Mouse (Mus musculus): ENCODE measurements around the gene Ugt2b34. TPM values are rescaled to one million over a fixed set of nuclear protein-coding genes. Genes with fewer than 3 reads are reported as not detected.

Gene Ugt2b34
- polyA plus RNA-seq (2015; fragmentation: Nextera tagmentation; extraction: Ambion mirVana) = 0.05 and 0.47 TPM in 2 replicates

DNA sequence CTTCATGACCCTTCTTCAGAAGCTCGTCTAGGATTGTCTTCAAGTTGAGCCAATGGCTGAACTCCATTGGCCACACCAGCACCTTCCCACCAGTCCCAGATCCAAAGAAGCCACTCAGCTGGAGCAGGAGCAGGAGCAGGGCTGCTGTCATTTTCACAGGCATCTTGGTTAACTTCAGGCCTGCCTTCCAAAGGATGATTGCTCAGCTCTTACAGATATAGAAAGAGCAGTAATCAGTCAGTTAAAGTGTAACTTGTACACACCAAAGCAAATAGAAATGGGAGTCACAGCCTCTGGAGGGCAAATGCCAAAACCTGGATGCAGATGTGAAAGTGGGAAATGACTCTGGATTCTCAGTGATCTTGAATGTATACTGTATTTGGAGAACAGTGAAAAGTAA is at the start of gene Ugt2b34:
Gene Ugt2b34, minus strand, starts transcription at position 180 of the 400 bp plus-strand sequence.
- Histone ChIP-seq H3K4me1 (replicated peaks) (no peaks in the 10 kb centered on the region), H3K9ac (no peak within 1 kb of the TSS), H3K27me3 (no peaks in the 10 kb centered on the region), H3K27ac (no peak within 1 kb of the TSS), H3K4me3 (no peak within 1 kb of the TSS), H3K4me2 (no peak within 1 kb of the TSS), H3K36me3 (no peaks in the 10 kb centered on the region), H3K9me3 (replicated peaks) (no peaks in the 10 kb centered on the region)
- no peak for ATAC-seq (replicated peaks; ENCODE audit: insufficient number of reproducible peaks, insufficient read depth, low FRiP score, low read depth)
- whole genome bisulfite sequencing = 33% methylated on average over 1 of the region's 1 CpGs

DNA sequence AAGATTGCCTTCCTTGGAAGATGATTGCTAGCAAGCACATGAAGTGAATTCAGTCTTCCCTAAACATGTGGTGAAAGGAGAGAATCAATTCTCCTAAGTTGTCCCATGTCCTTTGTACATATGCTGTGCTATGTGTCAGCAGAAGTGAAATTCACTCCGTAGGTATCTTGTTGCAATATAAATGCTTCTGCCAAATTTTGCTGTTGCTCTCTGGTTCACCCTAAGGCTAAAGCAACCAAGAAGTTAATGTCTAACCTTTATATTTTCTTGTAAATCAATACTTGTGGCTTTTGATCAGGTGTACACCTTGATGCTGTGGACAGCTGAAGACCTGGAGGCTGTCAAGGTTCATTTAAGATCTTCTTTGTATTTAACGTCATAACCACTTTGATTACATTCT is 35.4 kb upstream of the Ugt2b34 start:
- Histone ChIP-seq H3K9me3 (replicated peaks) (no peaks in the 10 kb centered on the region), H3K4me3 (no peak overlapping the region), H3K27me3 (no peaks in the 10 kb centered on the region), H3K36me3 (no peaks in the 10 kb centered on the region), H3K27ac (no peak overlapping the region), H3K4me1 (replicated peaks) (no peaks in the 10 kb centered on the region), H3K4me2 (no peak overlapping the region), H3K9ac (no peak overlapping the region)
- WGBS = 77% methylated on average over 2 of the region's 2 CpGs
- no peak for ATAC-seq (replicated peaks; ENCODE audit: insufficient number of reproducible peaks, insufficient read depth, low FRiP score, low read depth)

DNA sequence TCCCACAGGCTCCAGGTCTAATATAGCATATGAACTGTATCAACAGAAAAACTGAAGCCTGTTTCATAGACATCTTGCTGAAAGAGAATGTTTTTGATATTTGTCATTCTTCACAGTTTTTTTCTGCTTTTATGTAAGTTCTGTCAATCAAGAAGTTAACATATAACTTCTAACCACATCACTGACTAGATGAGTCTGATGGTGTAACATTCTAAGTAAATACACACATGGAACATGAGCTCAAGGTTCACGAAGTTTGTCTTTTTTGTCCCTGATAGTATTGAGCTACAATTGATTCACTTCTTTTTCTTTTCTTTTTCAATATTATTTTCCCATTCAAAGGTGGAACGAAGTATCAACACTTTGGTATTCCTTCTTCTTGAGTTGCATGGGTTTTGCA is 19.7 kb upstream of the Ugt2b34 start, which contains the start of gene Ugt2b1:
Gene Ugt2b1, minus strand, starts transcription at position 105 of the 400 bp plus-strand sequence.
- ATAC-seq (replicated peaks; ENCODE audit: insufficient number of reproducible peaks, insufficient read depth, low FRiP score, low read depth) = no peak
- Histone ChIP-seq H3K4me2 (no peak within 1 kb of the TSS), H3K36me3 (no peaks in the 10 kb centered on the region), H3K27me3 (no peaks in the 10 kb centered on the region), H3K9ac (no peak within 1 kb of the TSS), H3K4me1 (replicated peaks) (no peaks in the 10 kb centered on the region), H3K4me3 (no peak within 1 kb of the TSS), H3K27ac (no peak within 1 kb of the TSS), H3K9me3 (replicated peaks) (no peaks in the 10 kb centered on the region)
- WGBS = 78% methylated on average over 2 of the region's 2 CpGs

DNA sequence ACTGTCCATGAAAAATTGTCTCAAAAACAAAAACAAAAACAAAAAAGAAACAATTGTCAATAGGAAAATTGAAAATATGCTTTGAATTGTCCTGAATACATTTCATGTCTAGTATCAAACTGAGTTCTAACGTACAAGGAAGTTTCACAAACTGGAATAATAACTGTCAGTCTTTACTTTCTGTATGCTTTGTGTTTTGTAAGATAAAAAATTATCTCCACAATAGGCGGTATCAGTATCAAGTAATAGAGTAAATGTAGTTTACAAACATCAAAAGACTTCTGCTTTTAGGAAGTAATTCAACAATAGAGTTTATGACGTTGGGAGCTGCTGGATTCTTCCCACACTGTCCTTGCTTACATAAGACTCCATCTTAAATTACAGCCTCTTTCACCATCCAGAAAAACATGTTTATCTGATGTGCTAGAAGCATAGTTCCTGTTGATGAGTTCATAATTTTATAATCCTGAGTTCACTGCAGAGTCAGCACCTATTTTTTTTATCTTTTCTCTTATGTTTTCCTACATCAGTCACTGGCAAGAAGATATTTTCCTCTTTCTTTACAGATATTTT is 14.0 kb upstream of the Ugt2b34 start:
- no peak for ATAC-seq (replicated peaks; ENCODE audit: insufficient number of reproducible peaks, insufficient read depth, low FRiP score, low read depth)
- Histone ChIP-seq H3K27ac (no peak overlapping the region), H3K4me2 (no peak overlapping the region), H3K4me3 (no peak overlapping the region), H3K4me1 (replicated peaks) (no peaks in the 10 kb centered on the region), H3K27me3 (no peaks in the 10 kb centered on the region), H3K9me3 (replicated peaks) (no peaks in the 10 kb centered on the region), H3K36me3 (no peaks in the 10 kb centered on the region), H3K9ac (no peak overlapping the region)
- 53% methylated on average over 3 of the region's 3 CpGs for WGBS

DNA sequence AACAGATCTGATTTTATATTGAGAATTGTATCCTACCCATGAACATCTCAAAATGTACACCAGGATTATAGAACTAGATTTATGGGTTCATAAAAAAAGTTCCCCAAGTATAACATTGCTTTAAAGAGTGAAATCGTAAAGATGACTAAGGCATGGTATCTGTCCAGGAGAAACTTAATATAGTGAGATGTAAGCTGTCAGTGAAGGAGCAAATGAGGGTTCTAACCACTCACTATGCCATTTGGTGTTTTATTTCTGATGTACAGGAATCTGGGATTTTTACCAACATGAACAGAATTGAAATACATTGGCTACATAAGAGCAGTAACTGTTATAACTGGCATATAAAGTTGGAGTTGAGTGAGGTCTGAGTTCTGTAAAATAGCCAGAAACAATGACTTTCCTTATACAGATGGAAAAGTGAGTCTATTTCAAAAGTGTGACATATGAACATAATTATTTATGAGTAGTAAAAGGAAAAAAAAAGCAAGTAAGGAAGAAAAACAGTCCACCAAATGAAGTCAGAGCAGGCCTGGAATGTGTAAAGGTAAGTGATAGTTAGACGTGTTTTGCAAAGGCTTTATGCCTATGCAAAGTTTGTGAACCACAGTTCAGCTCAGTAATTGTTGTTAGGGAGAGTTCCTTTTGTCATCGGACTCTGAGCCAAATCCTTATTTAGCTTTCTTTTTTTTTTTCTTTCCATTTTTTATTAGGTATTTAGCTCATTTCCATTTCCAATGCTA is 4.8 kb upstream of the Ugt2b34 start:
- no peaks in the 10 kb centered on the region for H3K27me3 ChIP-seq
- no peaks in the 10 kb centered on the region for H3K4me1 ChIP-seq (replicated peaks)
- no peak overlapping the region for H3K4me2 ChIP-seq
- ATAC-seq (replicated peaks; ENCODE audit: insufficient number of reproducible peaks, insufficient read depth, low FRiP score, low read depth) = no peak
- no peak overlapping the region for H3K4me3 ChIP-seq
- H3K9ac ChIP-seq = no peak overlapping the region
- no peaks in the 10 kb centered on the region for H3K36me3 ChIP-seq
- WGBS = 68% methylated on average over 3 of the region's 3 CpGs
- no peak overlapping the region for H3K27ac ChIP-seq
- H3K9me3 ChIP-seq (replicated peaks) = no peaks in the 10 kb centered on the region

DNA sequence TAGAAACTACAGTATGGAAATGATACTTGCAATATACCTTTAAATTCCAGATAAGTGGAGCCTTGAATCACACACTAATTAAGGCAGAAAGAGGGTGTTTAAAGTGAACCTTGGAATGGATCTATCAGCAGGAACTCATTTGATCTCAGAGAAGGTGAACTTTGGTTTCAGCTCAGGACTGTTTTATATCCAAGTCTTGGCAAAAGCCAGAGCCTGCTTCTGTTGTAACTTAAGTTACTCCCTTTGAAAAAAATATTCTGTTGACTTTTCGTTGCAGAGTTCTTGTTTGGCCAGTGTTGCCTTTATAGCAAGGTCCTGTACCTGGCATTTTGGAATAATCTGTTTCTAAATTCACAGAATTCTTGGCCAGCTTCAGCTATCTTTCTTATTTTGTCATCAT is 4.0 kb upstream of the Ugt2b34 start:
- Histone ChIP-seq H3K9ac (no peak overlapping the region), H3K4me1 (replicated peaks) (no peaks in the 10 kb centered on the region), H3K4me3 (no peak overlapping the region), H3K27me3 (no peaks in the 10 kb centered on the region), H3K9me3 (replicated peaks) (no peaks in the 10 kb centered on the region), H3K27ac (no peak overlapping the region), H3K36me3 (no peaks in the 10 kb centered on the region), H3K4me2 (no peak overlapping the region)
- ATAC-seq (replicated peaks; ENCODE audit: insufficient number of reproducible peaks, insufficient read depth, low FRiP score, low read depth) = no peak
- WGBS = 47% methylated on average over 1 of the region's 1 CpGs

DNA sequence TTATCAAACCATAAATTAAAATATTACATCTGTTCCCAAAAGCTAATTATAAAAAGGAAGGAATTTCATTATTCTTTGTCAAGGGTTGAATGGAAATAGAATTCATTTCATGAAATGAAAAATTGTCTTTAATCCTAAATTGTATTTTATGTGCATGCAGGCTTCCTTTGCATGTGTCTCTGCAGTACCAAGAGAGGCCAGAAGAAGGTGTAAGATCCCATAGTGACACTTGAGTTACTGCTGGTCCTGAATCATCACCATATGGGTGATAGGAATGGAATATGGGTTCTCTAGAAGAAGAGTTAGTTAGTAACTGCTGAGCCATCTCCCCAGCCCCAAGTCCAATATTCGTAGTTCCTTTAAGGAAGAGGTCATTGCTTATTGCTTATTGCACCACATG is 16.8 kb downstream of the Ugt2b34 start:
- 83% methylated on average over 1 of the region's 1 CpGs for WGBS
- Histone ChIP-seq H3K9me3 (replicated peaks) (0 out of 2 replicates have a peak, but pooled peaks cover 5% of the 10 kb centered on the region), H3K4me3 (no peak overlapping the region), H3K4me1 (replicated peaks) (no peaks in the 10 kb centered on the region), H3K36me3 (no peaks in the 10 kb centered on the region), H3K27me3 (no peaks in the 10 kb centered on the region), H3K4me2 (no peak overlapping the region), H3K27ac (no peak overlapping the region), H3K9ac (no peak overlapping the region)
- ATAC-seq (replicated peaks; ENCODE audit: insufficient number of reproducible peaks, insufficient read depth, low FRiP score, low read depth) = no peak

DNA sequence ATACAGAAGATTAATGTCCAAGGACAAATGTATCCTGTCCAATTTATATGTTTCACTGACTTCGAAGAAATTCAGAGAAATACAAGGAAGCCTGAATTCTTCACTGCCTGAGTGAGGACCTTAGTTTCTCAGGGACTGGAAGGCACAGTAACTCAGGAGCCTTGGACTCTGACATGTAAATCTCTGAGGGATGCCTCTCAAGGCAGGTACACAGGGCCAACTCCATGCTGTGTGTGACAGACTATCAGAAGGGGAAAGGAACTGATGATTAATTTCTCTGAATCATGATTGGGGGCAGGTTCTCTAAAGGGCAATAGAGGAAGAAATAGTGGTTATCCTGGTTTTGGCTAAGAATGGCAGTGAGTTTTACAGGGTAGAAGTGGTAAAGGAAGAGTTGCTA is 18.3 kb downstream of the Ugt2b34 start:
- Histone ChIP-seq H3K9me3 (replicated peaks) (no peaks in the 10 kb centered on the region), H3K4me2 (no peak overlapping the region), H3K27ac (no peak overlapping the region), H3K36me3 (no peaks in the 10 kb centered on the region), H3K4me3 (no peak overlapping the region), H3K9ac (no peak overlapping the region), H3K27me3 (no peaks in the 10 kb centered on the region), H3K4me1 (replicated peaks) (no peaks in the 10 kb centered on the region)
- WGBS = 68% methylated on average over 1 of the region's 1 CpGs
- ATAC-seq (replicated peaks; ENCODE audit: insufficient number of reproducible peaks, insufficient read depth, low FRiP score, low read depth) = no peak

DNA sequence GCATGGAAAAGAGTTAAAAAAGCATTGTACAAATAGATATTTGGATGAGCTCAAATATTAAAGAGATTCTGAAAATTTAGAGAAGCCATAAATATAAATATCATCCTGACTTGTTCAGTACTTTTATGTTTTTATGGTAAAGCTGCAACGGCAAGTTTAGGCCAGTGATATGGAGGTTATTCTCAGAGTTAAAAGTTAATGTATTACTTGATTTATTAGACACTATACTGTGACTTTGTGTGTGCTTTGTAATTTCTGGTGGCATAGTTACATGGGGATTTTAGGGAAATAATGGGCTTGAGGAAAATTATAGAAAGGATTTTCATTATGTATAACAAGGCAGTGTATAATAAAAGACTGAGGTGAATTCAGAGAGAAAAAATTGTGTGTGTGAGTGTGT is 19.7 kb downstream of the Ugt2b34 start:
- 86% methylated on average over 1 of the region's 1 CpGs for WGBS
- H3K9me3 ChIP-seq (replicated peaks) = no peaks in the 10 kb centered on the region

DNA sequence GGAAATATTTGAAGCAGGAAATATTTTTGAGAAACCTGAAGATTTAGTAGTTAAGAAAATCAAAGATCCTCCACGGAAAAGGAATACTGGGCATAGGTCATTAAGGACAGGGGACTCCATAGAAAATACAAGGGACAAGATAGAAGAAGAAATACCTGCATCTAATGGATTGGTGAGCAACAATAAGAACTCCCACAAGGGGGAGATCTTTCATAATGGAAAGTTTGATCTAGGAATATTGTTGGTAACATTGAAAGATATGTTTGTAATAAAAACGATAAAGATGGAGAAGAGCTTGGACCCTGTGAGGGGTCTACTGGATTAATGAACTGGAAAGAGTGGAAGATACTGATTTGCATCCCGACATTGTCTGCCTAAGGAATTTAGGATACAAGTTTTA is 20.1 kb downstream of the Ugt2b34 start:
- Histone ChIP-seq H3K9ac (no peak overlapping the region), H3K27me3 (no peaks in the 10 kb centered on the region)
- 32% methylated on average over 3 of the region's 3 CpGs for WGBS

More for the DNA sequence above, 19.7 kb downstream of the Ugt2b34 start:
- no peak overlapping the region for H3K4me2 ChIP-seq
- no peaks in the 10 kb centered on the region for H3K36me3 ChIP-seq
- no peak overlapping the region for H3K9ac ChIP-seq
- no peak overlapping the region for H3K27ac ChIP-seq
- ATAC-seq (replicated peaks; ENCODE audit: insufficient number of reproducible peaks, insufficient read depth, low FRiP score, low read depth) = no peak
- no peak overlapping the region for H3K4me3 ChIP-seq
- no peaks in the 10 kb centered on the region for H3K4me1 ChIP-seq (replicated peaks)
- H3K27me3 ChIP-seq = no peaks in the 10 kb centered on the region

DNA sequence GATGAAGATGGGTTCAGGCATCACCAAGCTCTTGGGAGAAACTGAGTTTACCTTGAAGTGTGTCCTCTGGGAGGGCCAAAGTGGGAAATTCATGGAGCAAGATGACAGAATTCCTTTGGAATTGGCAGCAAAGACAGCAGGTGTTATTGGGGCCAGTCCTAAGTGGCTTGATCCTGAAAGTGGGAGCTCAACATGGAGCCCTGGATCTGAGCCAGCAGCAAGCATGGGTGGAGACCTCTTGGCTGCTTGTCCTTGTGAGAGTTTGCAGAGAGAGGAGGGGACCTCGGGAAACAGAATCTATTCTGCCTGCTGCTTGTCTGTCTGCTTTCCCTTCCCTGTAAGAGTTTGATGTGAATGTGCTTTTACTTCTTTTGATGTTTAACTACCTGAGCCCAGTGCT is 34.9 kb downstream of the Ugt2b34 start:
- Histone ChIP-seq H3K4me3 (no peak overlapping the region), H3K9ac (no peak overlapping the region), H3K27me3 (no peaks in the 10 kb centered on the region), H3K9me3 (replicated peaks) (no peaks in the 10 kb centered on the region), H3K4me1 (replicated peaks) (peaks cover 6% of the 10 kb centered on the region; the same call in 1 of the 2 replicates), H3K36me3 (no peaks in the 10 kb centered on the region), H3K27ac (no peak overlapping the region), H3K4me2 (no peak overlapping the region)
- ATAC-seq (replicated peaks; ENCODE audit: insufficient number of reproducible peaks, insufficient read depth, low FRiP score, low read depth) = no peak
- WGBS = 12% methylated on average over 1 of the region's 1 CpGs

More for the DNA sequence above, 20.1 kb downstream of the Ugt2b34 start:
- Histone ChIP-seq H3K9me3 (replicated peaks) (no peaks in the 10 kb centered on the region), H3K36me3 (no peaks in the 10 kb centered on the region), H3K4me2 (no peak overlapping the region), H3K4me3 (no peak overlapping the region), H3K4me1 (replicated peaks) (no peaks in the 10 kb centered on the region), H3K27ac (no peak overlapping the region)
- no peak for ATAC-seq (replicated peaks; ENCODE audit: insufficient number of reproducible peaks, insufficient read depth, low FRiP score, low read depth)

DNA sequence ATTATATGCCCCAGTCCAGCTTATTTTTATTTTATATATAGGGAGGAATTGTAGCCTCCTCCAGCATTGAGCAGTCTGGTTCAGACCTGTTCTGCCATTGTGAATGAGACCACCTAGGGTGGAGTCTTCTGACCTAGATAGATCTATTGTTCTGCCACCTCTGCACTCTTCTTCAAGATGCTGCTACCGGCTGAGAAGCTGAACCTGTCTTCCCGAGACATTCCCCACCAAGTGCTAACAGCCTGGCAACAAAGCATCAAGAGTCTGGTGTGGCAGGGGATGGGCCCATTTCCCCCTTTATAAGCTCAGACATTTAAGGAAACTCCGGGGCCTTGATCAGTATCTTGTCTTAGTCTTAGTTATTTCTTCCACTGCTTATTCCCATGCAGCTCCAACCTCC is 48.4 kb downstream of the Ugt2b34 start:
- no peak for ATAC-seq (replicated peaks; ENCODE audit: insufficient number of reproducible peaks, insufficient read depth, low FRiP score, low read depth)
- Histone ChIP-seq H3K4me2 (no peak overlapping the region), H3K9me3 (replicated peaks) (no peaks in the 10 kb centered on the region), H3K4me3 (no peak overlapping the region), H3K4me1 (replicated peaks) (no peaks in the 10 kb centered on the region; the same call in 1 of the 2 replicates), H3K9ac (no peak overlapping the region), H3K36me3 (no peaks in the 10 kb centered on the region), H3K27ac (no peak overlapping the region), H3K27me3 (no peaks in the 10 kb centered on the region)
- WGBS = 56% methylated on average over 3 of the region's 3 CpGs

Data from heart, embryonic 15.5 days (tissue).